Mouse (Mus musculus) layer of hippocampus, postnatal 10 days (tissue): ENCODE results near the gene Rffl. TPM values are rescaled to one million over a fixed set of nuclear protein-coding genes. Genes with fewer than 3 reads are reported as not detected.
"Not testable (repeated sequence)": the region's sequence is repeated elsewhere in the genome, so short reads cannot be mapped to it uniquely, and the experiment has no call there.

Experiments
- DNase-seq, 2 experiments: peaks; one replicate each; pipeline ENCODE4 v3.0.0; 2021; ENCODE audit warnings: low spot score in 2 of 2
- total RNA-seq, 2 experiments: library from RNA; stranded (reverse); gene quantifications; 2 replicates each; pipeline ENCODE4 v1.2.3; 2021

Gene Rffl
- total RNA-seq, 2 experiments from 2014 or later, result 3.8 to 6.3 TPM

GRCm38 (mm10) chr11:82846938-82847337 lies 24.1 kb downstream of the Rffl start:
- DNase-seq, result no peak

DNA sequence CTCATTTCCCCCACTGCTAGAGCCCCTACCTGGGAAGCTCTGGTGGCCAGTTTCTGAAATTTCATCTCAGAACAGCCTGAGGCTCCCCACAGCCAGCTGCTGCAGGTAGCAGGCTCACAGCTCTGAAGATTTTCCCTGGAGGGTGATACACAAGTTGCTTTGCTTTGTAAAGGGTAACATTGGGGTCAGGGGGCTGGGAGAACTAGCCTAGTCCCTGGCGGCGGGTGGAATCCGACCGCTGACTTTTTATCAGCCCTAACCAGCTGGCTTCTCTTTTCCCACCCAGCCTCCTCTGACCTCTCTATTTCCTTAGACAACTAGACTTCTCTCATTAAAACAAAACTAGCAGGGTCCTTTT lies 25.0 kb downstream of the Rffl start:
- no peak for DNase-seq

DNA sequence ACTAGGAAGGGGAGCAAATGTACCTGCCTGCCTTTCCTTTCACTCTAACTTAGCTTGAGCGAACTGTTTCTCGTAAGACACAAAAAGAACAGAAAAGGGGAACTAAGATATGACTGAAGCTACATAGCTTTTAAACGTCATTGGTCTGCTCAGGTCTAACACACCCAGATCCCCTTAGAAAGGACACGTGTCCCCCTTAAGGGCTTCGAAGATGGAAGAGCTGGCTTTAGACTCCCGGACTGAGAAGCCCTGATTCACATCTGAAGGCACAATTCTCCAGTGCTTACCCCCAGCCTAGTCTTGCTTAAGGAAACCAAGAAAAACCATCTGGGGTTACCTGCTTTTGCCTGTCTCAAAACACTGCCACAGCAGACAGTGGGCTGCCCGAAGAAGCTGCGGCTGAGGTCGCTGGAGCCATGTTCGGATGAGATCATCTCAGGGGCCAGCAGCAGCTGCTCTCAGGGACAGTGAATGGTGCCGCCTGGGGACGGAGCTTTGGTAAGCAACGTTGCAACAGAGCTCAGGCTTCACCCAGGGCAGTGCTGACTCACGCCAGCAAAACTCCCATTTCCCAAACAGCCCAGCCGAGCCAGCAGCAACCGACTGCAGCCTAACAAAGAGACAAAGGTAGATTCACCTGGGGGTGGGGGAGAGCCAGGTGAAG lies 25.5 kb downstream of the Rffl start:
- peak; percentile 42 to 43 for DNase-seq

GRCm38 (mm10) chr11:82844771-82845414 lies 26.1 kb downstream of the Rffl start:
- no peak for DNase-seq

DNA sequence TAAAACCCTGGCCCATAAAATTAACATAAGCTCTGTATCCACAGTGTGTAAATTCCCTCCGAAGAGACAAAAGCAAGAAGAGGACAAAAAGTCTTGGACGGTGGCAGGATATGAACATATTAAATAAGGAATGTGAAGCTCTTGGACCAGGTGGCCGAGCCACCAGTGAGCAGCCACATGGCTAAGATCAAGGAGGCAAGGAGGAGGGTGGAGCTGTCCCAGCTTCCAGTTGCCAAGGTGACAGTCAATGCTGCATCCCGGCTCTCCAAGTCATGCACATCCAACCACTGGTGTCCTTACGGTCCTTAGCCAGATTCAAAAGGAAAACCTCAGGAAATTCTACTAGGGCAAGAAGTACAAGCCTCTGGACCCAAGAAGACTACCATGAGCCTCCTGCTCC lies 32.5 kb downstream of the Rffl start:
- DNase-seq, result no peak

GRCm38 (mm10) chr11:82837848-82838247 lies 33.2 kb downstream of the Rffl start:
- DNase-seq, result no peak

DNA sequence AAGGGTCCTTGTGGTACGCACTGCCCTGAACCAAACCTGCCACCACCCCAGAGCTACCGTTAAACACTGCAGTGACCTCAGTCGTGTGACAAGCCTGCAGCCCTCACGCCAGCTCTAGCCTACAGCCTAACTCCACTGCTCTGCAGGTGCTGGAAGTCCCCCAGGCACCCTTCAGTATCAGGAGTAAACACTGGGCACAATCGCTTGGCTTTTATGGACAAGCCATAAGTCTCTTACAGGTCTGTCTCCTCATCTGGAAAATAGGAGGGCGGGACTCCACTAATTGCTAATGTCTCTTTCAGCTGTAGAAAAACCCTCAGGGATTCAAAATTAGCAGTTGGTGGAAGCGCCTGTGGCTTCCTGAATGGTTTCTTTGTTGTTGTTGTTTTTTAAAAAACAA lies 33.8 kb downstream of the Rffl start:
- DNase-seq, result no peak

- DNase-seq, result no peak
Observed at GRCm38 (mm10) chr11:82835616-82836432, 35.2 kb downstream of the Rffl start.

DNA sequence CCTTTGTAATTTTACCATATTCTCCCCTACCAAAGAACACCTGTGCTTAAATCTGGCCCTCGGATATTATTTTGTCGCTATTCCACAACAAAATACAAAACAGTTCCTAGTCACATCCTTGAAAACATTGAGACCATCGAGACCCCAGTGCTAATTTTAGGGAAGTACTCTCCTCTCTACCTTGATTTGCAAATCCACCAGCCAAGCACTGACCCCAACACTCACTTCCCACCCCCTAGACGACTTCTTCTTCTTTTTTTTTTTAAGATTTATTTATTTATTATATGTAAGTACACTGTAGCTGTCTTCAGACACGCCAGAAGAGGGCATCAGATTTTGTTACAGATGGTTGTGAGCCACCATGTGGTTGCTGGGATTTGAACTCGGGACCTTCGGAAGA lies 36.7 kb downstream of the Rffl start:
- DNase-seq, result not testable (repeated sequence)

DNA sequence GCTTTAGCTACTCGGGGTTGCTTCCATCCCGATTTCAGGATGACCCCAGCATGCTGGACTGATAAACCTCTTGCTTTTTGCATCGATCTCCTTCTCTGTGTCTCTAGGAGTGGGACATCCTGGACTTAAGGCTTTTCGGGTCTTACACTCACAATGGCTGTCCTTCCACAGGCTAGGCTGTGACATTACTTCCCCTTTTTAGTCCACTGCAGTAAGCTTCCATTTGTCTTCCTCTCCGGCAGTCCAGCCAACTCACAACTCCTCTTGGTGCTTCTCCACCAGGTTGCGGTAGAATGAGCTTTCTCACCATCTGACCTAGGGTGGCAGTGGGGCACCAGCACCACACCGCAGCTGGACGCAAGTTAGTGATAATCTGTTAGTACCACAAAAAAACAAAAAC lies 37.1 kb downstream of the Rffl start:
- no peak for DNase-seq

- not testable (repeated sequence) for DNase-seq
Observed at GRCm38 (mm10) chr11:82832402-82832801, 38.6 kb downstream of the Rffl start.

DNA sequence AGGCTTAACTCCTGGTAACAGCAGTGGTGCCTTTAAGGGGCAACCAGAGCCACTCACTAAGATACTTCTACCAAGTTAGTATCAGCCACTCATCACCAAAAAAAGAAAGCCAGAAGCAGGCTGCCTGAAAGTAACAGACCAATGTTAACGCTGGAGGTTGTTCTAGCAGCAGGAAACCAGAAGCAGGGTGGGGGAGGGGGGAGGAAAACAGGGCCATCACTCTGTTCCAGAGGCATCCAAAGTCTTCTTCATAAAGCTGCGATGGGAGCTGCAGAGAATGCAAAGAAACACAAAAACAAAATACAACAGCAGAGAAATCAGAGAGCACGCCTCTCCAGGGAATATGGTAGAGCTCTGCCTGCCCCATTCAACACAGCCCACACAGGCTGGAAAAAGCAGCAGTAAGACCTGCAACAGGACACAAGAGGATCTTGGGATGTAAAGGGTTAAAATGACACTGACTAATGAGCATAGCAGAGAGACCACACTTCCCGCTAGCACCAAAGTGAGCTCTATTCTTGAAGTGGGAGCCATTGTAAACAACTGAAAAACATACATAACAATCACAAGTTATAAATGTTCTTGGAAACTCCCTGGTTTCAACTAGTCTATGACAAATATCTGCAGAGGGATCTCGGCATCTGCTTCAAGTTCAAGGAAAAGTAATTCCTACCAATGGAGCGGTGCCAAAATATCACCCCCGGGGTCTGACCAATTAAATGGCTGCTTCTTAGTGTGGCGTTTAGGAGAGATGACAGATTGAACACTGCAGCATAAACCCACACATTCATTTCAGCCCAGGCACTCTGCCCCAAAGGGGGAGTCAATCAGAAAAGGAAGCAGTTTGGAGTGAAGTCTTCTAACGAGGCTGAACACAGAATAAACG lies 39.8 kb downstream of the Rffl start:
- no peak for DNase-seq

DNA sequence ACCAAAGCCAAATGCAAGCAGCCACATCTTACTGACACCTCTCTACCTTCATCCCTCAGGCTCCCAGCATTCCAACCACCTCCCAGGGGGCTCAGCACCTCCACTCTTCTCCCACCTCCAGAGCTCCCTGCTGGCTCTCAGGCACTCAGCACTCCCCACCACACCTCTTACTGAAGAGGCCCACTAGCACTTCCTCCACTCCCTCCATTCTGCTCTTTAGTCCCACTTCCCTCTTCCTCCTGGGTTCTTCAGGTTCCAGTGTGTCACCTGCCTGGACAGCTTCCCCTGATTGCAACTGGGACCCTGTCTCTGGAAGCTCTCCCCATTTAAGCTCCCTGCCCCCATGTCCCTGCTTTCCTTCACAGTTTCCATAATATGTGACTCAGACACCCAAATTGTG lies 44.2 kb downstream of the Rffl start:
- no peak for DNase-seq

- DNase-seq, result no peak
Observed at GRCm38 (mm10) chr11:82820788-82821456, 50.1 kb downstream of the Rffl start.

- peak; percentile 52 to 63 for DNase-seq
Observed at GRCm38 (mm10) chr11:82819350-82819749, 51.7 kb downstream of the Rffl start.

GRCm38 (mm10) chr11:82808485-82808884 lies 62.5 kb downstream of the Rffl start:
- DNase-seq, result no peak

DNA sequence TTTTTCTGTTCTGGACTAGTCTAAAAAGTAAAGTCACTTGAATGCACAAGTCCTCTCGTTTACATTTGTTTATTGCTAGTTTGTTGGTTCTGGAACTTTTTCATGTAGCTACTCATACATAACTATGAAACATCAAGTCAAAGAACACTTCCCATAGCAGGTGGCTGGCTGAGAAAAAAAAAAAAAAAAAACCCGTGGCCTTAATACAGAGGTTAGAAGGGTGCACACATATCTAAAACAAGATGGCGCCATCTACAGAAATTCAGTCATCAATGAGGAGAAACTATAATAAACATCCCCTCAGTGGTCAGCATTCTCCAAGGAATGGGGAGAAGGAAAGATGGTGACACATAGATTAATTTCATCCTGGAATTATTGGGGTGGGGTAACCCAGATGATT lies 63.6 kb downstream of the Rffl start:
- DNase-seq, result no peak

DNA sequence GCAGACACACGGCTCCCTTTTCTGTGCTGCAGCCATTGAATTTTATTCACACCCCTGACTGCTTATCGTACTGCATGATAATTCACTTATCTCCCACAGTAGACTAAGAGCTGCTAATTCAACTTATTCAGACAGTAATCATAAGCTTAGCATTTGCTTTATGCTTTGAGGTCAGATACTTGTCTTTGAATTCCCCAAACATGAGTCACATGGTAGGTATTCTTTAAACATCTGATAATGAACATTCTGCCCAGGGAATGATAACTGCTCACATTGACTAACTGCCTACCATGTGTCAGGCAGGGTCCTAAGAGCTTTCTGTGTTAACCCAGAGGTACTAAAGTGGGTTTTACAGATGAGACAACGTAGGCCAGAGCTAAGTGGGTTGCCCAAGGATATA lies 64.4 kb downstream of the Rffl start:
- DNase-seq, result no peak

DNA sequence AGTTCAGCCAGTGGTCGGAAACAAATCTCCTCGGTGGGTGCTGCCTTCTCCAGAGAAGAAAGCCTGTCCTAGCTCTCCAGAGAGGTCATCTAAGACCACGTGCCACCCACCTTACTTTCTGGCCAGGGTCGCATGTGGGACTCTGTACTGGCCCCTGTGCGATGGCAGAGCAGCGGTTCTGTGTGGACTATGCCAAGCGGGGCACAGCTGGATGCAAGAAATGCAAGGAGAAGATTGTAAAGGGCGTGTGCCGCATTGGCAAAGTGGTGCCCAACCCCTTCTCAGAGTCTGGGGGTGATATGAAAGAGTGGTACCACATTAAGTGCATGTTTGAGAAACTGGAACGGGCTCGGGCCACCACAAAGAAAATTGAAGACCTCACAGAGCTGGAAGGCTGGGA lies 87.6 kb downstream of the Rffl start:
- no peak for DNase-seq

DNA sequence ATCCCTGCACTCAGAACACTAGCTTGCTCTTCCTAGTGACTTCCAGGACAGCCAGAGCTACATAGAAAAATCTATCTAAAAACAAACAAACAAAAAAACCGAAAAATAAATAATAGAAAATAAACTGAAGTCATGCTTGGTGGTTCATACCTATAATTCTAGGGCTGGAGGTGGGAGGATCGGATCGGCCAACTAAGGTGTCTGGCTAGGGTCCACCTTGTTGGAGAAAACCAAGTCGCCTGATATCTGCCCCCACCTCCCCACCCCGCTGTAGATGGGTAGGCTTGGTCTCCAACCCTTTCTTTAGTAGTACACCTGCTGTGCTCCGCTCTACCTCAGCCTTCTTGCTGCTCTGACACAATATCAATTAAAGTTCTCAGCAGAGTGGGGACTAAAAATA lies 88.8 kb downstream of the Rffl start:
- DNase-seq, result no peak
